Mouse (Mus musculus) MEL (cell line): ENCODE results near the gene Cacng1. TPM values are rescaled to one million over a fixed set of nuclear protein-coding genes. Genes with fewer than 3 reads are reported as not detected.

Experiments used
- DNase-seq: peaks from one replicate; pipeline ENCODE4 v3.0.0; 2011; ENCODE audit warnings: low read depth, low spot score
- H3K27ac ChIP-seq: 2 replicates; pipeline ENCODE4 v1.5.1; 2012; ENCODE audit warnings: low read depth, mild to moderate bottlenecking, control low read depth, low read length, moderate library complexity; ENCODE audit not compliant: control insufficient read depth
- H3K27me3 ChIP-seq, 2 experiments: fragments of 150-350 bp in 1 of 2; sonication (generic) in 1 of 2; 2 replicates each; pipeline ENCODE4 v1.6.1; 2012; ENCODE audit warnings: low read length in 2 of 2, mild to moderate bottlenecking in 2 of 2, improper control_type of control experiment in 1 of 2, moderate library complexity in 1 of 2; ENCODE audit not compliant: insufficient read depth in 2 of 2, control insufficient read depth in 1 of 2
- H3K36me3 ChIP-seq, 2 experiments: 2 replicates each; pipeline ENCODE4 v1.6.1; 2012 to 2014; ENCODE audit warnings: low read length in 2 of 2, improper control_type of control experiment in 1 of 2, inconsistent platforms in 1 of 2, mild to moderate bottlenecking in 1 of 2; ENCODE audit not compliant: insufficient read depth in 2 of 2, control insufficient read depth in 1 of 2
- H3K4me1 ChIP-seq, 2 experiments: fragments of 150-350 bp in 1 of 2; sonication (generic) in 1 of 2; 2 replicates each; pipeline ENCODE4 v1.6.1; 2012; ENCODE audit warnings: low read length in 2 of 2, improper control_type of control experiment in 1 of 2, mild to moderate bottlenecking in 1 of 2; ENCODE audit not compliant: insufficient read depth in 2 of 2, control insufficient read depth in 1 of 2
- H3K4me3 ChIP-seq, 2 experiments: fragments of 150-350 bp in 1 of 2; sonication (generic) in 1 of 2; 2 replicates each; pipeline ENCODE4 v1.5.1; 2012; ENCODE audit warnings: low read depth in 2 of 2, low read length in 2 of 2, mild to moderate bottlenecking in 2 of 2, moderate library complexity in 2 of 2, control low read depth in 1 of 2, improper control_type of control experiment in 1 of 2; ENCODE audit not compliant: control insufficient read depth in 1 of 2, insufficient read depth in 1 of 2
- H3K79me2 ChIP-seq: 2 replicates; pipeline ENCODE4 v1.6.1; 2012; ENCODE audit warnings: mild to moderate bottlenecking, low read length, moderate library complexity; ENCODE audit not compliant: control insufficient read depth, poor library complexity, insufficient read depth
- H3K9ac ChIP-seq: 2 replicates; pipeline ENCODE4 v1.6.1; 2012; ENCODE audit warnings: low read depth, mild to moderate bottlenecking, control low read depth, low read length, moderate library complexity; ENCODE audit not compliant: control insufficient read depth, poor library complexity, severe bottlenecking
- H3K9me3 ChIP-seq: fragments of 150-350 bp; sonication (generic); replicated peaks from 2 replicates; pipeline ENCODE4 v1.6.1; 2012; ENCODE audit warnings: mild to moderate bottlenecking, low read length, improper control_type of control experiment, moderate library complexity; ENCODE audit not compliant: insufficient read depth
- BHLHE40 ChIP-seq: IDR thresholded peaks from 2 replicates; pipeline ENCODE4 v1.6.1; 2012; ENCODE audit warnings: low read depth, mild to moderate bottlenecking, inconsistent platforms, low read length, improper control_type of control experiment, borderline replicate concordance
- CTCF ChIP-seq, 3 experiments: IDR thresholded peaks in 2 of 3; conservative IDR thresholded peaks in 1 of 3; 2 replicates each; pipeline ENCODE4 v1.5.1; 2011 to 2012; ENCODE audit warnings: low read length in 3 of 3, low read depth in 2 of 3, mild to moderate bottlenecking in 2 of 3, improper control_type of control experiment in 1 of 3, inconsistent platforms in 1 of 3, mixed read lengths in 1 of 3, moderate library complexity in 1 of 3; ENCODE audit not compliant: control insufficient read depth in 1 of 3, insufficient read depth in 1 of 3, poor library complexity in 1 of 3, severe bottlenecking in 1 of 3
- EP300 ChIP-seq, 2 experiments: IDR thresholded peaks; 2 replicates each; pipeline ENCODE4 v1.6.1; 2011; ENCODE audit warnings: improper control_type of control experiment in 2 of 2, low read length in 2 of 2, low read depth in 1 of 2, mild to moderate bottlenecking in 1 of 2
- ETS1 ChIP-seq: IDR thresholded peaks from 2 replicates; pipeline ENCODE4 v1.6.1; 2012; ENCODE audit warnings: low read depth, mild to moderate bottlenecking, inconsistent platforms, low read length, improper control_type of control experiment, moderate library complexity
- GABPA ChIP-seq: IDR thresholded peaks from 2 replicates; pipeline ENCODE4 v1.6.1; 2012; ENCODE audit warnings: low read depth, mild to moderate bottlenecking, inconsistent platforms, low read length, improper control_type of control experiment, moderate library complexity
- GATA1 ChIP-seq: IDR thresholded peaks from 2 replicates; pipeline ENCODE4 v1.6.1; 2011; ENCODE audit warnings: low read depth, low read length, improper control_type of control experiment
- HCFC1 ChIP-seq: IDR thresholded peaks from 2 replicates; pipeline ENCODE4 v1.6.1; 2012; ENCODE audit warnings: low read depth, mild to moderate bottlenecking, inconsistent platforms, low read length, improper control_type of control experiment, moderate library complexity
- MAFK ChIP-seq: IDR thresholded peaks from 2 replicates; pipeline ENCODE4 v1.6.1; 2011; ENCODE audit warnings: low read depth, mild to moderate bottlenecking, low read length, improper control_type of control experiment, borderline replicate concordance
- MAX ChIP-seq: IDR thresholded peaks from 2 replicates; pipeline ENCODE4 v1.6.1; 2011; ENCODE audit warnings: low read length, improper control_type of control experiment
- MXI1 ChIP-seq: IDR thresholded peaks from 2 replicates; pipeline ENCODE4 v1.6.1; 2011; ENCODE audit warnings: mild to moderate bottlenecking, low read depth, low read length, improper control_type of control experiment
- MYB ChIP-seq: IDR thresholded peaks from 2 replicates; pipeline ENCODE4 v1.6.1; 2011; ENCODE audit warnings: mild to moderate bottlenecking, low read depth, low read length, improper control_type of control experiment
- NRF1 ChIP-seq: IDR thresholded peaks from 2 replicates; pipeline ENCODE4 v1.6.1; 2014; ENCODE audit warnings: low read depth, mild to moderate bottlenecking, inconsistent platforms, low read length, improper control_type of control experiment, moderate library complexity; ENCODE audit not compliant: poor library complexity, insufficient read depth, severe bottlenecking
- RAD21 ChIP-seq: IDR thresholded peaks from 2 replicates; pipeline ENCODE4 v1.6.1; 2011; ENCODE audit warnings: mild to moderate bottlenecking, low read depth, low read length, improper control_type of control experiment
- RCOR1 ChIP-seq: IDR thresholded peaks from 2 replicates; pipeline ENCODE4 v1.6.1; 2012; ENCODE audit warnings: low read depth, mild to moderate bottlenecking, inconsistent platforms, low read length, improper control_type of control experiment
- SMC3 ChIP-seq: IDR thresholded peaks from 2 replicates; pipeline ENCODE4 v1.6.1; 2011; ENCODE audit warnings: low read depth, low read length, improper control_type of control experiment
- TAL1 ChIP-seq: IDR thresholded peaks from 2 replicates; pipeline ENCODE4 v1.6.1; 2012; ENCODE audit warnings: mild to moderate bottlenecking, inconsistent platforms, low read length, moderate library complexity, mixed read lengths
- TBP ChIP-seq: IDR thresholded peaks from 2 replicates; pipeline ENCODE4 v1.8.0; 2011; ENCODE audit warnings: low read depth, low read length, improper control_type of control experiment
- ZC3H11A ChIP-seq: IDR thresholded peaks from 2 replicates; pipeline ENCODE4 v1.6.1; 2012; ENCODE audit warnings: low read depth, mild to moderate bottlenecking, inconsistent platforms, low read length, improper control_type of control experiment
- ZKSCAN1 ChIP-seq: IDR thresholded peaks from 2 replicates; pipeline ENCODE4 v1.6.1; 2012; ENCODE audit warnings: low read depth, mild to moderate bottlenecking, inconsistent platforms, low read length, improper control_type of control experiment, moderate library complexity
- ZMIZ1 ChIP-seq: IDR thresholded peaks from 2 replicates; pipeline ENCODE4 v1.6.1; 2012; ENCODE audit warnings: low read depth, mild to moderate bottlenecking, inconsistent platforms, low read length, improper control_type of control experiment, moderate library complexity
- ZNF384 ChIP-seq: IDR thresholded peaks from 2 replicates; pipeline ENCODE4 v1.6.1; 2012; ENCODE audit warnings: low read depth, mild to moderate bottlenecking, inconsistent platforms, low read length, improper control_type of control experiment
- polyA plus RNA-seq, 2 experiments: library from polyadenylated mRNA; stranded (reverse) in 1 of 2; unstranded in 1 of 2; fragments of >175 nt in 1 of 2; fragments of >200 nt in 1 of 2; gene quantifications; 2 replicates each; pipeline versions ENCODE4 v1.2.1 to v1.2.4; 2012; ENCODE audit warnings: low replicate concordance in 2 of 2, low read depth in 1 of 2; ENCODE audit not compliant: insufficient read length in 2 of 2, insufficient read depth in 1 of 2, missing spikeins in 1 of 2
- total RNA-seq: library from RNA; depleted of rRNA; stranded (reverse); fragments of 300-350 nt; gene quantifications from 2 replicates; pipeline ENCODE4 v1.2.3, GENCODE M21; 2012

The Cacng1 gene
- total and polyA plus RNA-seq, 3 experiments, result not detected

GRCm38 (mm10) chr11:107667542-107667941 is 48.8 kb downstream of the Cacng1 start:
- H3K9me3 ChIP-seq, result no peaks in the 10 kb centered on the region
- peaks cover 0 to 17% of the 10 kb centered on the region in 2 experiments; a peak in 2 of 4 replicates for H3K36me3 ChIP-seq
- no peak overlapping the region for H3K27ac ChIP-seq
- no peaks in the 10 kb centered on the region for H3K79me2 ChIP-seq
- TF ChIP-seq ZC3H11A, result no peak
- TF ChIP-seq EP300 (IDR thresholded peaks at IDR 0.05; ENCODE audit: low read depth in 1 of 2, low read length in 2 of 2), result no peak
- TF ChIP-seq MYB, result no peak
- TF ChIP-seq ETS1, result no peak
- TF ChIP-seq RCOR1, result no peak
- no peak for TF ChIP-seq BHLHE40
- TF ChIP-seq SMC3, result no peak
- TF ChIP-seq NRF1, result no peak
- TF ChIP-seq ZNF384, result no peak
- no peak for TF ChIP-seq MAFK
- TF ChIP-seq GABPA, result no peak
- TF ChIP-seq GATA1, result no peak
- no peaks in the 10 kb centered on the region for H3K4me1 ChIP-seq
- H3K27me3 ChIP-seq, result no peaks in the 10 kb centered on the region
- DNase-seq, result no peak
- H3K9ac ChIP-seq, result no peak overlapping the region
- no peak overlapping the region for H3K4me3 ChIP-seq

DNA sequence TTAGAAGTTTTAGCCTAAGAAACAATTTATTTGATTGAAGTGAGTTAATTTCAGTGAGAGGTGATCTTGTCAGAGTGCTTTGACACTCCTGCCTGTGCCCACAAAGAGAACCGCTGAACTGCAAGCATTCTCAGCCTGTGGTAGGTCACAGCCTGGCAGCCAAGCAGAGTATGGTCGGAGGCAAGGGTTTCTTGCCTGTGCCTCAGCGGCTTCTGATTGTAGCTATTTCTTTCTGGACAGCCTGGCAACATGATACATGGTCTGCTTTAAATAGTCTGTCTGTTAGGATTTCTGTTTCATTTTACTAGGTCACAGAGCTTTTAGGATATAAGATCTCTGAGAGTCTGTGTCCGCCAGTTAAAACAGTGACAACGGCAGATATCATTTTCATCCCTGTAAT is 53.7 kb downstream of the Cacng1 start:
- no peaks in the 10 kb centered on the region for H3K9me3 ChIP-seq
- peaks cover 0 to 15% of the 10 kb centered on the region in 2 experiments; a peak in 2 of 4 replicates for H3K36me3 ChIP-seq
- TF ChIP-seq MXI1, result no peak
- no peak for TF ChIP-seq ZMIZ1
- TF ChIP-seq TBP, result no peak
- TF ChIP-seq ZKSCAN1, result no peak
- TF ChIP-seq GABPA, result no peak
- TF ChIP-seq RAD21, result no peak
- no peak for TF ChIP-seq HCFC1
- TF ChIP-seq MAX, result no peak
- TF ChIP-seq ETS1, result no peak
- TF ChIP-seq TAL1, result no peak
- no peak for TF ChIP-seq CTCF (IDR thresholded peaks at IDR 0.05 in 2 of 3, conservative IDR thresholded peaks at IDR 0.05 in 1 of 3; ENCODE audit: control insufficient read depth in 1 of 3, insufficient read depth in 1 of 3, low read depth in 2 of 3, low read length in 3 of 3, poor library complexity in 1 of 3, severe bottlenecking in 1 of 3)
- TF ChIP-seq MAFK, result no peak
- no peak for TF ChIP-seq BHLHE40
- no peak overlapping the region for H3K9ac ChIP-seq
- no peaks in the 10 kb centered on the region for H3K27me3 ChIP-seq
- no peak overlapping the region for H3K4me3 ChIP-seq
- no peaks in the 10 kb centered on the region for H3K79me2 ChIP-seq
- DNase-seq, result no peak
- H3K4me1 ChIP-seq, result no peaks in the 10 kb centered on the region
- no peak overlapping the region for H3K27ac ChIP-seq
